Mouse (Mus musculus): ENCODE data around the gene Kif21b.

The Kif21b gene

DNA sequence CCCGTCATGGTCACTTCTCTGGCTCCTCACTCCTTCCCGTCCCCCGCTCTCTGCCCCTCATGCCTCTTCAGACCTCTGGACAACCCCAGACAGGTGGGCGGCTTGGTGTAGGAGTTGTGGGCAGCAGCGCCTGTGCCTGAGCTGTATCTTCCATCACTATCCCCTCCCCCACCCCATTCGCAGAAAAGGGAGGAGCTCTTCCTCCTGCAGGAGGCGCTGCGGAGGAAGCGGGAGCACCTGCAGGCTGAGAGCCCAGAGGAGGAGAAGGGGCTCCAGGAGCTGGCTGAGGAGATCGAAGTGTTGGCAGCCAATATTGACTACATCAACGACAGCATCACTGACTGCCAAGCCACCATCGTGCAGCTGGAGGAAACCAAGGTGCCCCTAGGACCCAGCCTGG, 28.6 kb downstream of the Kif21b start:
- DNase-seq (ENCODE audit: low spot score), result no peak

DNA sequence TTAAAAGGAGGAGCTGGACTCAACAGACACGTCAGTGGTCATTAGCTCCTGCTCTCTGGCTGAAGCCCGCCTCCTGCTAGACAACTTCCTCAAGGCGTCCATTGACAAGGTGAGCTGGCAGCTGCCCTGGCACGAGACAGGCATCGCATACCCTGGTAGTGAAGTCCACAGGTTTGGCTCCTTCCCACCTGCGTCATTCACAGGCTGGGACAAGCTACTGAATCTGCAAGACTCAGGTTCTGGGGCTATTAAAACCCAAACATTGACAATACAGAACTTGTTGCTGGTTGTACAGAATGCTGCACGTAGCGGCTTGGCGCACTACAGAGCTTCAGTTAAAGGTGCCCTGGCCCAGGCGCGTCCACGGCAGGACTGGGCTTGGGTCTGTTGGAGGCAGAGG, 29.1 kb downstream of the Kif21b start:
- DNase-seq (ENCODE audit: low spot score), result no peak

DNA sequence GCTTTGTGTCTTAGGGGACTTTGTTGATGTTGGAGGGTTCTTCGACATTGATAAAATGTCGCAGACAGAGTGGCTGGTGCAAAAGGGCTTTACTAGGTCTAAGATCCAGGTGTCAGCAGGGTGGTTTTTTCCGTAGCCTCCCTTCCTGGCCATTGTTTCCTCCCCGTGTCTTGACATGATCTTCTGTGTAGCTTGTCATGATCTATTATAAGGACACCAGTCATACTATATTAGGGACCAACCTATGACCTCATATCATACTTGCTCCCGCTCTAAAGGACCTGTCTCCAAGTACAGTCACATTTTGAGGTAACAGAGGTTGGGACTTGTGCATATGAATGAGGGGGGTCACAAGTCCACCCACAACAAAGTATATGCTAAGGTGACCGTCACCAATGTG, 29.7 kb downstream of the Kif21b start:
- no peak for DNase-seq (ENCODE audit: low spot score)

DNA sequence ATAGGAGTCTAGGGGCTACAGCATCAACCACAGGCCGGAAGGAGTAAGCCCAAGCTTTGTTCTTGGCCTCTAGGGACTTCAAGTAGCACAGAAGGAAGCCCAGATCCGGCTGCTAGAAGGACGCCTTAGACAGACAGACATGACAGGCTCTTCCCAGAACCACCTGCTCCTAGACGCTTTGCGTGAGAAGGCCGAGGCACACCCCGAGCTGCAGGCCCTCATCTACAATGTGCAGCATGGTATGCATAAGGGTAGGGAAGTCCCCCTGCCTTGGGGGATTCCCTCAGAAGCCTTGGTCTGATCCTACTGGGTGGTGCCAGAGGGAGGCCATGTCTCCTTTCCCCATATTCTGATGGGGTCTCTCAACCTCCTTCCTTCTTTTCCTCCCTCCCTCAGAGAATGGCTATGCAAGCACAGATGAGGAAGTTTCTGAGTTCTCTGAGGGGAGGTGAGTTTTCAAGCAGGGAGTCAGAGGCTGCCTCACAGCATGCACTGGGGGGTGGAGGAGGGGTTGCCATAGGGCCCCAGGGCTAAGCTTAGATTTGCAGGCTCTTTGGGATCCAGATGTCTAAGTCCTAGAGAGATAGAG, 30.2 kb downstream of the Kif21b start:
- no peak for DNase-seq (ENCODE audit: low spot score)

DNA sequence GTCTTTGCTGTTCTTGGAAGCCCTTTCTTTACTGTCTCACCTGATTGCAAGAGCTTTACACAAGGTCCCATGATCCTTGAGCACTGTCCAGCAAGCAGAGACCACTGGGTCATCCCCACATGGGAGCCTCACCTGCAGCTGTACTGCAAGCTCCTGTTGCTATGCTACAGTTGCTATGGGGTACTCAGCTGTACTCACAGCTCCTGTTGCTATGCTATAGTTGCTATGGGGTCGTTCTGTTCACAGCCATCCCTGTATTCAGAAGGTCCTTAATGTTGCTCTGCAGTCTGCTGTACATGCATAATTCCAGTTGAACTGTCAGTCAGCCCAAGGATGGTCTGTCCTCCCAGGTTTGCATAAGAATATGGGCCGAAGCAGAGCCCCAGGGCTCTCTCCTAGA, 34.2 kb downstream of the Kif21b start:
- no peak for DNase-seq (ENCODE audit: low spot score)

DNA sequence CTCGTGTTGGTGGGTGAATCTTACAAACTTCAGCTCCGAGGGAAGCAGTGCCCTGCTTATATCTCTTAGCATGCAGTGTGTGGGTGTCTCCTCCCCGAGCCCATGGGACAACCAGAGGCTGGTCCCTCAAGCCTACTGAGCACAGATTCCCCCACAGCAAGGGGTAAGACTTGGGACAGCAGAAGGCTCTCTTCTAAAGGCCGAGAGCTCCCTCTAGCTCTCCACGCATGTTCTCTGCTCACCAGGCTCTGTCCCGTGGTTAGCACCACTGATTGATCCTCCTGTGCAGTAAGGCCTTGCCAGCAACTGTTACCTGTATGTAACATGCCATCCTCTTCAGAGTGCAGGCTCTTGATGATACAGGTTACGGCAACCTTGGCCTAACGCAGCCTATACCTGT, 36.5 kb downstream of the Kif21b start:
- peak; percentile 22 for DNase-seq (ENCODE audit: low spot score)

DNA sequence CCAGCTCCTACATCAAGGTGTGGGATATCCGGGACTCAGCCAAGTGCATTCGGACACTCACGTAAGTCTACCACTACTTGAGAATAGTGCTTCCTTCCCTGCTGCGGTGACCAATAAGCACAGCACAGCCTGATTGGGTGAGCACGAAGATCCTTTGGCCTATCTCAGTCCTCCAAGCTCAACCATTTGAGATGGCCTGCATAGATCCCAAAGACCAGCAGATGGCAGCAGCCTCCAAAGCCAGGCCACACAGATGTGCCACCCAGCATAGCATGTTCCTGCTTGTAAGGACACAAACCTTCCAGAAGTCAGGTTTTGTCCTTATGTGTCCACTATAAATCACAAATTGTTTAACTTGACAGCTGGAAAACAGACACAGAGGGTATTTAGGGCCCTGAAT, 38.9 kb downstream of the Kif21b start:
- peak; percentile 77 for DNase-seq (ENCODE audit: low spot score)

DNA sequence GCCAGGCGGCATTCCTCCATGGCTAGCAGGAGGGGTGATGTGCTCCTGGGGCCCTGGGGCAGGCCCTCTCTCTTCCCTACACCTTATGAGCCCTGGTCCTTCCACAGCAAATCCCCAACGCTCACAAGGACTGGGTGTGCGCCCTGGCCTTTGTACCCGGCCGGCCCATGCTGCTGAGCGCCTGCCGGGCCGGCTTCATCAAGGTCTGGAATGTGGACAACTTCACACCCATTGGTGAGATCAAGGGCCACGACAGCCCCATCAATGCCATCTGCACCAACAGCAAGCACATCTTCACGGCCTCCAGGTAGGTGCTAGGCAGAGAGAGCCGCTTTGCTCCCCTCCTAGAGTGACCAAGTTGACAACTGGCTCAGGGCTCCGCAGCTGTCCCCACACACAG, 41.5 kb downstream of the Kif21b start:
- DNase-seq (ENCODE audit: low spot score), result no peak

DNA sequence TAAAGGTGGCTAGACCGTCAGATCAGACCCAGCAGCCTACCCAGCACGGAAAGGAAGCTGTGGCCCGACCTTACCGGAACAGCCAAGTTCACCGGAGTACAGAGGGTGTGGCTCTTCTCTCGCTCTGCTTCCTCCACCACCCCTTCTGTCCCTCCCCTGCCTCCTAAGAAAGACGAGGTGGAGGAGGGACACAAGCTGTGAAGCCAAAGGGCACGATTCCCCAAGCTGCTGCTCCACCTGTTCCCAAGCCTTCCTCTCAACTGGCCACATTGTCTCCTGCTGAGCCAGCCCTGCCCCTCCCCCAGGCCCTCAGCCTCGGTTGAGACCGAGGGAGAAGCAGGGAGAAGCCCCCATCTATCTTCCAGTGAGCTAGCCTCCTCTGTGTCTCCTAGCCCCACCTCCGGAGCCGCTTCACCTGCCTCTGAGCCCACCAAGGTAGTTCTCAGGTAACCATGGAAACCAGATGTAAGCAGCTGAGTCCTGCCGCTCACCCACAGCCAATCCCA, 43.0 kb downstream of the Kif21b start:
- peak; percentile 54 for DNase-seq (ENCODE audit: low spot score)

DNA sequence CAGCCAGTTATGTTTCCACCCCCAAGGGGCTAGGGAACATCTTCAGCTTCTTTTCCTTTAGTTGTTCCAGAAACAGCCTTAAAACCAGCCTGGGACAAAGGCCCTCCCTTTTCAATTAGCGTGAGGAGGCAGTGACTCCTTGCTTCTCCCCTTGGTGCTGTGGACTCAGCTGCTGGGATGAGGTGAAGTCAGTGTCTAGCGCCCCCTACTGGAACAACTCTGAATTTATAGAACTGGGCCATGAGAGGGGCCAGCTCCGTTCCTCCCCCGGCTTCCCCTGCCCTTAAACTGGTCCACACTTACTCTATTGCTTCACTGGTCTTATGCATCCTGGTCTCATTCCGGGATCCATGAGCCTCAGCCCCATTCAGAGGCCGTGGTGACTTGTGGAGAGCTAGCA, 44.0 kb downstream of the Kif21b start:
- no peak for DNase-seq (ENCODE audit: low spot score)

DNA sequence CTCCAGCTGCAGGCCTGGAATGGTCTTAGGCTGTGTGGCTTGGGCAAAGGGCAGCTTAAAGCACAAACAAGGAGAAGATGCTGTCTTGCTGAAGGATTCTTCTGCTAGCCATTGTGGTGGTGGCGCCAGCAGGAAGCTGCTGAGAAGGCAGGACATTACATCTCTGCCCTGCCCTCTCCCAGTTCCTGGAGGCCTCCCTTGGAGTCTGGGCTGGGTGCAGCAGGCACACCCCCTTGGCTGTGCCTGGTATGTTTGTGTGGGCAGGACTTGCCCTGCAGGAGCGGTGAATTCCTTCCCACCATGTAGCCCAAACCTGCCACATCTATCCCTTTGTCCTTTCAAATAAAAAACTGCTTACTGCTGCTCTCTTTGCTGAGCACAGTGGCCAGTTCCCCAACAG, 45.9 kb downstream of the Kif21b start:
- DNase-seq (ENCODE audit: low spot score), result peak; percentile 59

DNA sequence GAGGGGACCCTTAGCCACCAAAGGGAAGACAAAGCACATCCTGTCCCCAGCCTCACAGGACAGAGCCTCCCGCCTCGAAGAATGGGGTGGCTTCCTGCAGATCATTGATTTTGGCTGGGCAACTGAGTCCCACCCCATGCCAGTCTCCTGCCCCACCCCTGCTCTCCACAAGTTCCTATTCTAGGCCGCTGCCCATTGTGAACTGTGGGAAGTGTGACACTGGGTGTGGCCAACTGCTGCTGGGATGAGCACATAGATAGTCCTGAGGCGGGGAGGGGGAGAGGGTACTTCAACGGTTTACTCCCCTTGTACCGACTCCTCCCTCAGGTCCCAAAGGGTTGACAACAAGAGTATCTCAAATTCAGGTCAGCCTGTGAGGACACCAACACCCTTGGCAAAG, 47.6 kb downstream of the Kif21b start:
- DNase-seq (ENCODE audit: low spot score), result no peak

DNA sequence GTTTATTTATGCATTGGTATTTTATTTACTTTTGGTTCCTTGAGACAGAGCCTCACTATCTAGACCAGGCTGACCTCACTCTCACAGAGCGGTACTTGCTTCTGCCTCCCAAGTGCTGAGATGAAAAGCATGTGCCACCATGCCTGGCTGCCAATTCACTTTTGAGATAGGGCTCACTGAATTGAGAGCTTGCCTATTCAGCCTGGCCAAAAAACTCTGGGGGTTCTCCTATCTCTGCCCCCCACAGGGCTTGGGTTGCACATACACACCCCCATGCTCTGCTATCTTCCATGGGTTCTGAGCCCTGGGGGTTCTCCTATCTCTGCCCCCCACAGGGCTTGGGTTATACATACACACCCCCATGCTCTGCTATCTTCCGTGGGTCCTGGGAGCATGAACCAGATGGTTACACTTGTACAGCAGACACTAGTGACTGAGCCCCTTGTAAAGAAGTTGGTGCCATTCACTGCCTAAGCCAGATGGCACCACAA, 48.4 kb downstream of the Kif21b start:
- DNase-seq (ENCODE audit: low spot score), result no peak

DNA sequence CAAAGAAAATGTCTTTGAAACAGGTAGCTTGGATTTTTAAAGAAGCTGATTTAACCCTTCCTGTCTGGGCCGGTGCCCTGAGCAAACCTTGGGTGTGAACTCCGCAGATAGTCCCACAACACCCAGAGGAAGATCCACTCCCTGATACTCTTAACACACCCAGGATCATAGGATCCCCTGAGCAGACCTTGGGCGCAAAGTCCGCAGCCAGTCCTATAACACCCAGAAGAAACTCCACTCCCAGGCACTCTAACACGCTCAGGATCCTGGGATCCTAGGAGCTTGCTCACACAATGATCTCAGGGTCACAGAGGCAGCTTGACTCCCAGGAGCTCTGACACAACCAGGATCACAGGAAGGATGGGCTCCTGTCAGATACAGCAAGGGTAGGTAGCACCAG, 58.8 kb downstream of the Kif21b start:
- DNase-seq (ENCODE audit: low spot score), result no peak

DNA sequence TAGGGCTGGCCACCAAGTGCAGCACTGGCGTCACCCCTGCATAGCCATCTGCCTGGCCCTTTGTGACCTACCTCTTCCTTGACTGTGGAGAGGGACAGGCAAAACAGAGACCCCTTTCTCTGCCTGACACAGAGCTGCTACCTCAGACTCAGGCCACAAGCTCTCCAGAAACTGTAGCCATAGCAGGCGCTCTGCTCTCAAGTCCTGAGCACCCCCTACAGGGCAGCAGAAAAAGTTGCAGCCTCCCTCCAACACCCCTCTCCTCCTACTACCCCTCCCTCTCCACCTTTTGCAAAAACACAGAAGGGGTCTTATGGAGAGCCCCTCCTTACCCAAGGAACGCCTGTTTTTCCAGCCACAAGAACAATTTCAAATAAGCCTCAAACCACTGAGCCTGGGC, 81.6 kb downstream of the Kif21b start, which contains the start of gene Mroh3:
Gene Mroh3 (minus strand): TSS at position 26 of the 400 bp plus-strand sequence.
- DNase-seq (ENCODE audit: low spot score), result no peak

DNA sequence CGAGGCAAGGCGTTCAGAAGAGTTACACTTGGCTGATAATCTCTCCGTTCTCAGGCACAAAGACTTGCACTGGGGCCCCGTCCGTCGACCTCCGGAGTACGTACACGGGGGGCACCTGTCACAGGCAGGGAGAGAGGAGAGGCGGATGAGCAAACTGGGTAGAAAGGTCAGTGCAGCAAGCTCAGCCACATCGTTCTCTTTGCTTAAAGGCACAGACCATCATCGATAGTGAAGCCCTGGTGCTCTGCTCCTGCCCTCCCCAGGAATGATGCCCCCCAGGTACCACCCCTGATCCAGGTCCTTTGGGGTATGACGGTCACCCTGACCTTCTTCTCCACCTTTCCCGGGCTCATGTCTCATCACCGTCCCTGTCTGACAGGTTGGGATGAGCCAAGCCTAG, 83.1 kb downstream of the Kif21b start:
- DNase-seq (ENCODE audit: low spot score), result no peak

DNA sequence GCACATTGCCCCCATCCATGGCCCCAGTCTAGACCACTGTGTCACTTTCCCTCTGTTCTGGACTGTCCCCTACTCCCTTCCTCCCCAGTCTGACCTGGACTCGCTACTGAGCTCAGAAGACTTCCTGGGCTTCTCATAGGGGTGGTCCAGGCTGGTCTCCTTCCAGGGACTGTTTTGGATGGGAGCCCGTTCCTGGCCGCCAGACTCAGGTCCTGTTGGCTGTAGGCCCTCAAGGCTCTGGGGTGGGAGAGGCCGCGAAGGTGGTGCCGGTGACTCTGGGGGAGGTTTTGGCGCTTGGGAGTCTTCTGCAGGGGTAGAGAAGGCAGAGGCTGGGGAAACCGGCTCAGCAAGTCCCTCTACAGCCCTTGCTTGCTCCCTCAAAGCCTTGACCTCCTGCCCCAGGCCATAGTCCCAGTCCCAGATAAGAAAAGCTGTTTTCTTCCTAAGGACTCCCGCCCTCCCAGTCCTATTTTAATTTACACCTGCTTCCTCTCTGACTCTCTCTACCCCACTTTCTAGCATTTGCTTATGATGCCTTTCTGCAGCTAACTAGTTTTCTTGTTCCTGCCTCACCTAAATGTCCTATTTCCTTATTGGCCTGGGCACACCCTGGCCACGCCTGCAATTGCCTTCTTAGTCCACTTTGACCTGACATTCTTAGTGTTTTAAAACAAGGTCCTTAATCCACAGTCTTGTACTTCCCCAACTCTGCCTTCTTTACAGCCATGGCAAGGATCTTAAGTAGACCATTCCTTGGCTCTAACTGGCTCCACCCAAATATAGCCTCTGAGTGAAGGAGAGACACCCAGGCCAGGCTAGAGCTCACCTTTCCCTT, 89.1 kb downstream of the Kif21b start:
- peak; percentile 82 for DNase-seq (ENCODE audit: low spot score)

DNA sequence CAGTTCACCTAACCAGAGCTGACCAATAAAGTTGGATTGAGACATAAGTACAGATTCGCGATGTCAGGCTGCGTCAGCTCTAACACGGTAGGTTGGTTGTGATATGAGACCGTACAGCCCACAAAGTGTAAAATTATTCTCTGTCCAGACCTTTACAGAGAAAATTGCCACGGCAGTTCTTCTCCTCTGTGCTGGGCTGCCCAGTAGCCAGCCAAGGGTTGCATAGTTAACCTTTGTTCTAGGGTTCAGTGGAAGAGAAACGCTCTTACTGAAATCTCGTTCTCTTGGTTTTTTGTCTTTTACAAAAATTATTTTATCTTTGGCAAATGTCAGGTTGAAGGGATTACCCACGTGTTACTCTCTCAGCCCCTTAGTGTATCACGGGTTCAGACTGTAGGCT, 91.2 kb downstream of the Kif21b start:
- DNase-seq (ENCODE audit: low spot score), result no peak

DNA sequence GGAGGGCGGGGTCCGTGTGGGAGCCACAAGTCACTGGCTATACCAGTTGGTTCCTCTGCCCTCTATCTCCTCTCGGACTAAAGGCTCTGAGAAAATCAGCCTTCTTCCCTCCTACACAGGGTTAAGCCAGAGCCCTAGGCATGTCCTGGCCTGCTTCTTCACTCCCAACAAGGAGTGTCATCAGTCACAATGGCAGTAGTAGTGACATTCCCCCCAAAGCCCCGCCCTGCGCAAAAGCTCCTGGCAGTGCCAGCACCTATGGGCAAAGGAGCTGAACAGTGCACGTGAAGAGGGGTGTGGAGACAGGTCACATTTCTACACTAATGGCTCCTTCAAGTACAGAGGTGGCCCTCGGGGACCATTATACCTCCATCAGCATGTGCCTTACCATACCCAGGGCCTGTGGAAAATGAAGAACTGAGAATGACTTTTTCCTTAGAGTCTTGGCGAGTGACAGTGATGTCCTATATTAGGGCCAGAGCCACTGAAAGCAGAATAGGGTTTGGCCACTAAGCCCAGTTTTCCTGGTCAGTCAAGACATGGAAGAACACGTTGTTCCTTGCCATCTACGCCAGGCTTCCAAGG, 92.7 kb downstream of the Kif21b start:
- peak; percentile 82 for DNase-seq (ENCODE audit: low spot score)

DNA sequence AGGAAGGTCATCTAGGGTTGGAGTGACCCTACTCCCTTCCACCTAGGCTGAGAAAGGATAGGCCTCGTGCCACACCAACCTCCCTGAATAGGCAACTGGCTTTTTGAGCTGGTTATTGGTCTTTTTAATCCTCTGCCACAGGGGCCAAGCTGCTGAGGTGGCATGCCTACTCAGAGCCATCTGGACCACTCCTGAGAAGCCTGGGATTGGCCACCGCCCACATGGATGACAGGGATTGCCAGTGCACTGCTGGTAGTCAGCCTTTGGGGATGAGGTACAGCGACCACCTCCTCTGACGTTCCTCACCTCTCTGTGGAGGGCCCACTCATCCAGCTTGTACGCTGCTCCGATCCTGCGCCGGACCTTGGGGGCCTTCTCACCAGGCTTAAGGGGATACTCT, 94.7 kb downstream of the Kif21b start:
- DNase-seq (ENCODE audit: low spot score), result no peak

DNA sequence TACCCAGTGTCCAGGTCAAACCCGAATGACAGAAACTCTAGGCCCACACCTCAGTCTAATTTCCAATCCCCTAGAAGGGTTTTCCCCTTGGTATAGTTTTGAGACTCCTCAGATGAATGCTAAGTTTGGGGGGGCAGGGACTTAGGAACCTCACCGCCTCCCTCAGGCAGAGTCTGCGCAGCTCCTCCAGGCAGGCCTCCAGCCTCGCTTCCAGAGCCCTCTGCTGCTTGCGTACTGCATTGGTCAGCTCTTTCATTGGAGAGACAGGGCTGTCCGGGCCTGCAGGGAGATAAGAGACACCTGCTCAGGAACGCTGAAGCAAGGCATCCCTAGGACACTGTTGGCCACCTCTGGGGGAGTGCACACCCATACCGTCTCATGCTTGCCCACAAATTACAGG, 95.4 kb downstream of the Kif21b start:
- DNase-seq (ENCODE audit: low spot score), result no peak
